Mouse (Mus musculus) midbrain, embryonic 14.5 days (tissue): Measurements from ENCODE around the gene Ddo. TPM values are rescaled to one million over a fixed set of nuclear protein-coding genes. Genes with fewer than 3 reads are reported as not detected.

Experiments
- ATAC-seq: fragments of 200-750 bp; cut with Nextera tagmentation; 2 replicates; pipeline ENCODE4 v1.8.0; 2017; ENCODE audit warnings: moderate number of reproducible peaks, moderate library complexity; ENCODE audit not compliant: low FRiP score, low TSS enrichment
- DNase-seq: peaks from one replicate; pipeline ENCODE4 v3.0.0-alpha.2; 2015
- H3K27ac ChIP-seq: fragments of 300-500 bp; sonication (generic); replicated peaks from 2 replicates; pipeline ENCODE4 v1.5.1; 2014; ENCODE audit warnings: mild to moderate bottlenecking, low read depth, low read length, moderate library complexity
- H3K27me3 ChIP-seq: fragments of 300-500 bp; sonication (generic); 2 replicates; pipeline ENCODE4 v1.6.1; 2014; ENCODE audit warnings: low read length, control low read depth, mixed read lengths; ENCODE audit not compliant: control insufficient read depth, insufficient read depth
- H3K36me3 ChIP-seq: fragments of 300-500 bp; sonication (generic); 2 replicates; pipeline ENCODE4 v1.6.1; 2014; ENCODE audit warnings: low read length, control low read depth; ENCODE audit not compliant: control insufficient read depth, insufficient read depth
- H3K4me1 ChIP-seq: fragments of 300-500 bp; sonication (generic); 2 replicates; pipeline ENCODE4 v1.6.1; 2014; ENCODE audit warnings: mild to moderate bottlenecking, antibody characterized with exemption, low read length, control low read depth; ENCODE audit not compliant: control insufficient read depth, insufficient read depth
- H3K4me2 ChIP-seq: fragments of 300-500 bp; sonication (generic); 2 replicates; pipeline ENCODE4 v1.6.1; 2014; ENCODE audit warnings: mild to moderate bottlenecking, low read length, moderate library complexity
- H3K4me3 ChIP-seq: fragments of 300-500 bp; sonication (generic); replicated peaks from 2 replicates; pipeline ENCODE4 v1.5.1; 2014; ENCODE audit warnings: low read depth, low read length
- H3K9ac ChIP-seq: fragments of 300-500 bp; sonication (generic); replicated peaks from 2 replicates; pipeline ENCODE4 v1.6.1; 2014; ENCODE audit warnings: mild to moderate bottlenecking, low read length, moderate library complexity
- H3K9me3 ChIP-seq: fragments of 300-500 bp; sonication (generic); 2 replicates; pipeline ENCODE4 v1.6.1; 2016; ENCODE audit warnings: low read length, control low read depth, mixed read lengths; ENCODE audit not compliant: control insufficient read depth
- WGBS: fragments of 180-500 bp; shearing (Covaris S2); extraction: QIAGEN DNeasy Blood & Tissue Kit; methylation state at CpG from one replicate; pipeline ENCODE4 v1.1.7; 2014; 5-methylcytosine and 5-hydroxymethylcytosine counted together
- polyA plus RNA-seq: library from polyadenylated mRNA; unstranded; fragments of >200 nt; fragmentation: Nextera tagmentation; extraction: Ambion mirVana; gene quantifications from 2 replicates; pipeline ENCODE4 v1.2.1, GENCODE M21; 2014

Ddo gene
- polyA plus RNA-seq, 1 experiment from 2014 or later: 0.45 TPM

- H3K4me3 ChIP-seq: no peak overlapping the region
- ATAC-seq (no peak), DNase-seq (peak; percentile 62)
- 7% methylated on average over 5 of the region's 5 CpGs for WGBS
- no peak overlapping the region for H3K9ac ChIP-seq
- no peaks in the 10 kb centered on the region for H3K27me3 ChIP-seq
- no peaks in the 10 kb centered on the region for H3K9me3 ChIP-seq
- H3K4me1 ChIP-seq: peaks cover 13% of the 10 kb centered on the region
- peak overlapping the region; percentile 53 for H3K27ac ChIP-seq
- no peaks in the 10 kb centered on the region for H3K36me3 ChIP-seq
- H3K4me2 ChIP-seq: no peak overlapping the region
Observed at GRCm38 (mm10) chr10:40726989-40727388, 97.2 kb downstream of the Ddo start.

DNA sequence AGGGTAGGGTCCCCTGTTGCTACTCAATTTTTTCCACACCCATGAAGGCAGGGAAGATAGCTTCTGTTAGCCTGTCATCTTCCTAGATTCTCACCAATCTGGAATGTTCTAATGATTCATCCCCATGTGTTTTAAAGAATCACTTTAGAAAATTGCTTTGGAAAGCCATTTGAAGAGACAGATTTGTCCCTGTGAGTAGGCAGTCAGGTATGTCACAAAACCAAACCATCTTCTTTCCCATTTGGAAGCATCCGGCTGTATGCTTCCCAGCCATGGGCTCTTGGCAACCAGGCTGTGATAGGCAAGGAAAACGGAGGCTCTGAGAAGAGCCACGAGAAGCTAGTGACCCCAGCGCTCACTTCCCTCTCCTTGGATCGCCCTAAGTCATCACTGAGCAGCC, 100.4 kb downstream of the Ddo start:
- H3K27me3 ChIP-seq: no peaks in the 10 kb centered on the region
- 89% methylated on average over 5 of the region's 5 CpGs for WGBS
- H3K9me3 ChIP-seq: no peaks in the 10 kb centered on the region

More for the DNA sequence above, 100.4 kb downstream of the Ddo start:
- Histone ChIP-seq H3K36me3 (no peaks in the 10 kb centered on the region), H3K27ac (no peak overlapping the region), H3K9ac (no peak overlapping the region), H3K4me3 (no peak overlapping the region), H3K4me2 (no peak overlapping the region), H3K4me1 (peaks cover 6% of the 10 kb centered on the region; the same call in 1 of the 2 replicates)
- ATAC-seq (no peak), DNase-seq (no peak)

Other genes with a start within 250 kb of the Ddo start
- not detected in 2 replicates for gene Slc22a16, start 59.7 kb upstream of the Ddo start, polyA plus RNA-seq
- 0.41 and 0.57 TPM in 2 replicates for gene Mettl24, start 53.3 kb downstream of the Ddo start, polyA plus RNA-seq